Mouse (Mus musculus) WW6 (cell line): ENCODE measurements around the gene Celf2.

Experiments
- DNase-seq: peaks from one replicate; pipeline ENCODE4 v3.0.0-alpha.2; 2013; ENCODE audit warnings: low read depth, low spot score

The Celf2 gene

GRCm38 (mm10) chr2:6556913-6557312, 952.5 kb downstream of the Celf2 start:
- DNase-seq = no peak

GRCm38 (mm10) chr2:6553656-6554055, 955.7 kb downstream of the Celf2 start:
- DNase-seq = no peak

GRCm38 (mm10) chr2:6549251-6549650, 960.1 kb downstream of the Celf2 start:
- DNase-seq = no peak

GRCm38 (mm10) chr2:6547139-6547664, 962.2 kb downstream of the Celf2 start:
- no peak for DNase-seq

GRCm38 (mm10) chr2:6546462-6547138, 962.8 kb downstream of the Celf2 start:
- no peak for DNase-seq

GRCm38 (mm10) chr2:6545127-6545931, 964.0 kb downstream of the Celf2 start:
- no peak for DNase-seq

GRCm38 (mm10) chr2:6543650-6544049, 965.7 kb downstream of the Celf2 start:
- DNase-seq = no peak

GRCm38 (mm10) chr2:6542556-6543180, 966.7 kb downstream of the Celf2 start:
- no peak for DNase-seq

GRCm38 (mm10) chr2:6540825-6541224, 968.5 kb downstream of the Celf2 start:
- no peak for DNase-seq

GRCm38 (mm10) chr2:6540092-6540491, 969.3 kb downstream of the Celf2 start:
- DNase-seq = no peak

GRCm38 (mm10) chr2:6538500-6538899, 970.9 kb downstream of the Celf2 start:
- DNase-seq = no peak

GRCm38 (mm10) chr2:6538031-6538430, 971.3 kb downstream of the Celf2 start:
- DNase-seq = no peak

GRCm38 (mm10) chr2:6537326-6537725, 972.0 kb downstream of the Celf2 start:
- DNase-seq = no peak

- DNase-seq = no peak
Observed at GRCm38 (mm10) chr2:6536372-6536771, 973.0 kb downstream of the Celf2 start.

- DNase-seq = no peak
Observed at GRCm38 (mm10) chr2:6532341-6532740, 977.0 kb downstream of the Celf2 start.

- no peak for DNase-seq
Observed at GRCm38 (mm10) chr2:6528076-6528475, 981.3 kb downstream of the Celf2 start.

GRCm38 (mm10) chr2:6526825-6527224, 982.5 kb downstream of the Celf2 start:
- no peak for DNase-seq

- DNase-seq = no peak
Observed at GRCm38 (mm10) chr2:6526311-6526710, 983.1 kb downstream of the Celf2 start.

- DNase-seq = no peak
Observed at GRCm38 (mm10) chr2:6523924-6524300, 985.5 kb downstream of the Celf2 start.

- no peak for DNase-seq
Observed at GRCm38 (mm10) chr2:6523261-6523923, 986.0 kb downstream of the Celf2 start.

GRCm38 (mm10) chr2:6522411-6522810, 987.0 kb downstream of the Celf2 start:
- no peak for DNase-seq

- DNase-seq = no peak
Observed at GRCm38 (mm10) chr2:6513176-6513575, 996.2 kb downstream of the Celf2 start.
